Mouse (Mus musculus) forebrain, embryonic 11.5 days (tissue): ENCODE data around the gene Fnbp1l. TPM values are rescaled to one million over a fixed set of nuclear protein-coding genes. Genes with fewer than 3 reads are reported as not detected.

Source experiments
- ATAC-seq: fragments of 200-750 bp; cut with Nextera tagmentation; replicated peaks from 2 replicates; pipeline ENCODE4 v1.8.0; 2017; ENCODE audit warnings: moderate TSS enrichment; ENCODE audit not compliant: low FRiP score
- DNase-seq: peaks from one replicate; pipeline ENCODE4 v3.0.0-alpha.2; 2017; ENCODE audit warnings: low spot score
- H3K27ac ChIP-seq: fragments of 300-500 bp; sonication (generic); 2 replicates; pipeline ENCODE4 v1.5.1; 2014; ENCODE audit warnings: low read depth, low read length
- H3K27me3 ChIP-seq: fragments of 300-500 bp; sonication (generic); 2 replicates; pipeline ENCODE4 v1.6.1; 2014; ENCODE audit warnings: mild to moderate bottlenecking, low read length, mixed read lengths; ENCODE audit not compliant: control insufficient read depth, insufficient read depth
- H3K36me3 ChIP-seq: fragments of 300-500 bp; sonication (generic); 2 replicates; pipeline ENCODE4 v1.6.1; 2014; ENCODE audit warnings: mild to moderate bottlenecking, low read length, moderate library complexity, mixed read lengths; ENCODE audit not compliant: control insufficient read depth, insufficient read depth
- H3K4me1 ChIP-seq: fragments of 300-500 bp; sonication (generic); replicated peaks from 2 replicates; pipeline ENCODE4 v1.6.1; 2014; ENCODE audit warnings: low read length, mixed read lengths; ENCODE audit not compliant: control insufficient read depth, insufficient read depth
- H3K4me2 ChIP-seq: fragments of 300-500 bp; sonication (generic); 2 replicates; pipeline ENCODE4 v1.6.1; 2014; ENCODE audit warnings: low read depth, mild to moderate bottlenecking, low read length, moderate library complexity, mixed read lengths; ENCODE audit not compliant: severe bottlenecking
- H3K4me3 ChIP-seq: fragments of 300-500 bp; sonication (generic); 2 replicates; pipeline ENCODE4 v1.5.1; 2014; ENCODE audit warnings: low read depth, low read length
- H3K9ac ChIP-seq: fragments of 300-500 bp; sonication (generic); 2 replicates; pipeline ENCODE4 v1.6.1; 2014; ENCODE audit warnings: low read length
- H3K9me3 ChIP-seq: fragments of 300-500 bp; sonication (generic); 2 replicates; pipeline ENCODE4 v1.6.1; 2016; ENCODE audit warnings: low read length, mixed read lengths; ENCODE audit not compliant: control insufficient read depth
- WGBS: fragments of 180-500 bp; shearing (Covaris S2); extraction: QIAGEN DNeasy Blood & Tissue Kit; methylation state at CpG from one replicate; pipeline ENCODE4 v1.1.7; 2014; 5-methylcytosine and 5-hydroxymethylcytosine counted together
- polyA plus RNA-seq: library from polyadenylated mRNA; unstranded; fragments of >200 nt; fragmentation: Nextera tagmentation; extraction: Ambion mirVana; gene quantifications from 2 replicates; pipeline ENCODE4 v1.2.1, GENCODE M21; 2014

Fnbp1l gene
- polyA plus RNA-seq, 1 experiment from 2014 or later = 88.2 TPM

DNA sequence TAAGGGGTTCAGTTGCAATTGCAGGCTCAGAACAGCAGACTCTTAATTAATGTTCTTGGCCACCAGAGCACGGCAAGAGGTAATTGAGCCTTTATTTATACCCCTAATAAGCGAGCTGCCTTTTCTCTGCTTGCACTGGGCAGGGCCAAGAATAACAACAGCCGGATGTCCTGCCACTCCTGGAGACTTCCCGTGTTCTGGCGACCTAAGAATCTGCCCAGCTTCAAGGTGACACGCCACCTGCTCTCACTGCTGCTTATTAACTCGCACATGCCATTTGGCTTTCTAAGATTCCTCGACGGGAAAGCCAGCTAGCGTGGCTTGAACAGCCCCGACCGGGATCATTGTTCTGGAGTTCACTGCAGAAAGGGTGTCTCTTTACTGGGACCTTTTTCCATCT lies 15.7 kb upstream of the Fnbp1l start:
- Histone ChIP-seq H3K4me3 (no peak overlapping the region), H3K36me3 (no peaks in the 10 kb centered on the region), H3K4me1 (peaks cover 5% of the 10 kb centered on the region; the same call in 1 of the 2 replicates), H3K27me3 (no peaks in the 10 kb centered on the region), H3K4me2 (no peak overlapping the region), H3K9me3 (no peaks in the 10 kb centered on the region), H3K27ac (no peak overlapping the region), H3K9ac (peak overlapping the region; percentile 20; the same call in 1 of the 2 replicates)
- ATAC-seq (no peak), DNase-seq (no peak)
- WGBS = 11% methylated on average over 12 of the region's 12 CpGs

DNA sequence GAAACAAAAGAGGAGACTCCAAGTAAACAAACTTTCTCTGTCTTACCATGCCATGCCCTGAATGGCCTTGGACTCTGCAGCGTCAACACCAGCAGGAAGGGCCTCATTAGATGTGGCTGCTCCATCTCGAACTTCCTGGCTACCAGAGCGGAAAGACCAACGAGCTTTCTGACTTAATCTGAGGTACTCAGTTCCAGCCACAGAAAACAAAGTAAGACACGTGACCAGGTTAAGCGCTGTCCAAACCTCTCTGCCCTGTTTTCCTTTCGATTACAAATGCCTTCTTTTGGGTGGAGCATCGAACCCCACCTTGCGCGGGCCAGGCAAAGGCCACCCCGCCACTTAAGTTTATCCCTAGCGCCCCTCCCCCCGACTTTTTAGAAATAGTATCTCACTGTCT lies 10.1 kb upstream of the Fnbp1l start:
- H3K27me3 ChIP-seq = no peaks in the 10 kb centered on the region
- no peaks in the 10 kb centered on the region for H3K36me3 ChIP-seq
- DNase-seq = no peak
- no peak overlapping the region for H3K9ac ChIP-seq
- WGBS = 8% methylated on average over 13 of the region's 13 CpGs
- H3K4me3 ChIP-seq = no peak overlapping the region
- peak; percentile 49 for ATAC-seq
- H3K4me1 ChIP-seq = no peaks in the 10 kb centered on the region
- H3K27ac ChIP-seq = no peak overlapping the region
- no peaks in the 10 kb centered on the region for H3K9me3 ChIP-seq
- no peak overlapping the region for H3K4me2 ChIP-seq

DNA sequence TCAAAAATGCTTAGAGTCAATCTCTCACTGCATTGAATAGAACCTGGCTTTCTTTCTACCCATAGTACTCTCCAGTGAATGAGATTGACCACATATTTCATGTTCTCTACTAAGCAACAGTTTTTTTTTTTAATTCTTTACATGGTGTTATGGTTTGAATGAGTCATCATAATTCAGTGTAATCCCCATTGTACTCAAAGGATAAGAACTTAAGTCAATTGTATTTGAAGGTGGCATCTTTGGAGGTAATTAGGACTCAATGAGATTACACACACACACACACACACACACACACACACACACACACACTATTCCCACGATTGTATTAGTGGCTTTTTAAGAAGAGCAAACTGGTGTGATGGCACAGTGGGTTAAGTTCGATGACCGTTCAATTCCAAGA lies 9.4 kb upstream of the Fnbp1l start:
- Histone ChIP-seq H3K4me2 (no peak overlapping the region), H3K4me3 (no peak overlapping the region), H3K4me1 (no peaks in the 10 kb centered on the region), H3K9ac (no peak overlapping the region), H3K27ac (no peak overlapping the region), H3K27me3 (no peaks in the 10 kb centered on the region), H3K36me3 (no peaks in the 10 kb centered on the region), H3K9me3 (no peaks in the 10 kb centered on the region)
- DNase-seq (no peak), ATAC-seq (no peak)
- 78% methylated on average over 3 of the region's 3 CpGs for WGBS

GRCm38 (mm10) chr3:122628546-122628945 lies 9.0 kb upstream of the Fnbp1l start:
- no peaks in the 10 kb centered on the region for H3K27me3 ChIP-seq

DNA sequence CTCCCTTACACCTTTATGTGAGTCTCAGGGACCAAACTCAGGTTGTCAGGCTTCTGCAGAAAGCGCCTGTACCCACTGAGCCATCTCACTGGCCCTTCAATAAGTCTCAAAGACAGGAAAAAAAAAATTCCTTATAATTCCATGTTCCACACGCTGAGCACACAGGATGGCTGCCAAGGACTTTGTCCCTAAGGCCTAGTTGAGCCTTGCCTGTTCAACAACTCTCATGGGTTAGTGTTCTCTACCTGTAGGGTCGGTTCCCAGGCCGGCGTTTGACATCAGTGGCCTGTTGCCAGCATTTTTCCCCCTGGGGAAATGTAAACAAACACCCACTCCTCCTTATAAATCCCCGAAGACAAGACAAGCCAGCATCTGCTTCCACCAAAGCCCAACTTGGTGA lies 8.3 kb upstream of the Fnbp1l start:
- 90% methylated on average over 6 of the region's 6 CpGs for WGBS
- no peak for DNase-seq
- no peaks in the 10 kb centered on the region for H3K27me3 ChIP-seq

More at GRCm38 (mm10) chr3:122628546-122628945, 9.0 kb upstream of the Fnbp1l start:
- no peaks in the 10 kb centered on the region for H3K4me1 ChIP-seq
- no peak overlapping the region for H3K9ac ChIP-seq
- no peak overlapping the region for H3K4me2 ChIP-seq
- H3K4me3 ChIP-seq = no peak overlapping the region
- no peak overlapping the region for H3K27ac ChIP-seq
- no peaks in the 10 kb centered on the region for H3K36me3 ChIP-seq
- 93% methylated on average over 10 of the region's 10 CpGs for WGBS
- ATAC-seq (0 out of 2 replicates have a peak, but pooled peaks have one; percentile 16), DNase-seq (no peak)
- no peaks in the 10 kb centered on the region for H3K9me3 ChIP-seq

DNA sequence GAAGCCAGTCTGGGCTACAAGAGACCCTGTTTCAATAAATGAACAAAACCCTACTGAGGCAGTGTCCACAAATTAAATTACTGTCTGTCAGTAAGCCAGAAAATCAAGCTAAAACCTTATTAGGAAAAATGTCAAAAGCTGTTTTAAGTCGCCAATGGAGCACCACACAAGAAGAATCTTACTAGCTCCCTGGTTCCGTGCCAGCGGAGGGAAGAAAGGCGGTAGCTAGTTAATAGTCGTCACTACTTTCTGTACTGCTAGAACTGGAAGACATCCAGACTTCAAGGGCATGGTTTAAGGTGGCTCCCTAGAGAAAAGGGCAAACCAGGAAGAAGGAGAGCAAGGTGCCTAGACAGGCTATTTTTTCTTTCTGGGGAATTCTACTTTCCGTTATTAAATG lies 5.1 kb upstream of the Fnbp1l start:
- no peaks in the 10 kb centered on the region for H3K9me3 ChIP-seq
- no peak overlapping the region for H3K4me2 ChIP-seq
- H3K36me3 ChIP-seq = no peaks in the 10 kb centered on the region
- H3K27me3 ChIP-seq = no peaks in the 10 kb centered on the region
- H3K9ac ChIP-seq = no peak overlapping the region
- DNase-seq (no peak), ATAC-seq (no peak)
- H3K4me3 ChIP-seq = no peak overlapping the region
- peaks cover 4% of the 10 kb centered on the region; the same call in 1 of the 2 replicates for H3K4me1 ChIP-seq
- H3K27ac ChIP-seq = no peak overlapping the region
- 85% methylated on average over 6 of the region's 6 CpGs for WGBS

More for the DNA sequence above, 8.3 kb upstream of the Fnbp1l start:
- H3K4me1 ChIP-seq = no peaks in the 10 kb centered on the region
- no peak overlapping the region for H3K4me2 ChIP-seq
- H3K9me3 ChIP-seq = no peaks in the 10 kb centered on the region
- no peaks in the 10 kb centered on the region for H3K36me3 ChIP-seq
- H3K9ac ChIP-seq = no peak overlapping the region
- ATAC-seq = no peak
- H3K27ac ChIP-seq = no peak overlapping the region
- H3K4me3 ChIP-seq = no peak overlapping the region

DNA sequence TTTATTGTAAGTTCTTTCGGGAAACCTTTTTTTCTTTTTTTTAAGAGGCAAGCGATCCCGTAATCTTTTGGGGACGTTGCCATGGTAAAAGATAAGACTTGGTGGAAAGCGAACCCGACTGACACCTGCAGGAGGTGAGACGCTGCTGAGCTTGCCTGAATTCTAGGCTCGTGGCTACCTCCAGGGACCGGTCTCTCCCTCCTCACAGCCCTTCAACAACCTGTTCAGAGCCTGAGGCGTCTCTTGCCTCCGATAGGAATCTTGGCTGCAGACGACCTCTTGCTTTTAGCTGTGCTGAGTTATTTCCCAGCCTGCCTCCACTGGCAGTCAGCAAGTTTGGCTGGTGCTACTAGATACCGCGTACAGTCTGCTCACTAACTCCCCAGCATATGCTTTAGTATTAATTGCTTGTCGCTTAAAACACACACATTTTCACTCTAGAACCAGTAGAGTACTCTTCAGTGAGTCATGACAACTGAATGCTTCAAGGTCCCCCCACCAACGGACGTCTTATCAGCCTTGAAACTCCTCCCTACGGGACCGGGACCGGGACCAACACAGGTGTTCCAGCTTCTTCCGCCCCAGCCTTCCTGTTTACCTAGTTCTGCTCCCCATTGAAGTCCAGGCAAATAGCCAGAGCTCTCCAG lies 893 bp upstream of the Fnbp1l start:
- H3K36me3 ChIP-seq = no peaks in the 10 kb centered on the region
- DNase-seq = peak; percentile 61
- peak overlapping the region; percentile 97 for H3K4me3 ChIP-seq
- ATAC-seq = peak; percentile 28; the same call in 1 of the 2 replicates
- 2% methylated on average over 21 of the region's 21 CpGs for WGBS
- H3K9me3 ChIP-seq = no peaks in the 10 kb centered on the region
- H3K27me3 ChIP-seq = no peaks in the 10 kb centered on the region
- peak overlapping the region; percentile 99 for H3K9ac ChIP-seq
- peaks cover 7% of the 10 kb centered on the region; the same call in 1 of the 2 replicates for H3K4me1 ChIP-seq
- H3K27ac ChIP-seq = no peak overlapping the region; the same call in 1 of the 2 replicates
- peak overlapping the region; percentile 82 for H3K4me2 ChIP-seq

DNA sequence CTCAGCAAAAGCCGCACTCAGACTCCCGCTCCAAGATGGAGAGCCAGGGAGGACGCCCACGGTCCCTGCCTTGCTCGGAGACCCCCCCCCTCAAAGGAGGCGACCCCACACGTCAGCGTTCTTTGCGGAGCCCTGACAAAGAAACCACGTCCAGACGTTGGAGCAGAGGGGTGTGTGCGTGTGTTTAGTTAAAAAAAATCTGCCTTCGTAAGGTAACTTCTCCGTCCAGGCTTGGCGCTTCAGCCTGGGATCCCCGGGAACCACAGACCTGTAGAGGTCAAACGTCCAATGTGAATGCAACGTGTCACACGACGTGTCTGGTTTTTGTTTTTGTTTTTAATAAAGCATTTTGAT lies 393 bp upstream of the Fnbp1l start:
- peak overlapping the region; percentile 82 for H3K4me2 ChIP-seq
- H3K36me3 ChIP-seq = no peaks in the 10 kb centered on the region
- DNase-seq (no peak), ATAC-seq (no peak; the same call in 1 of the 2 replicates)
- no peaks in the 10 kb centered on the region for H3K9me3 ChIP-seq
- peak overlapping the region; percentile 97 for H3K4me3 ChIP-seq
- H3K27me3 ChIP-seq = no peaks in the 10 kb centered on the region
- H3K27ac ChIP-seq = peak overlapping the region; percentile 96
- peak overlapping the region; percentile 99 for H3K9ac ChIP-seq
- under 1% methylated on average over 20 of the region's 20 CpGs for WGBS
- peaks cover 7% of the 10 kb centered on the region; the same call in 1 of the 2 replicates for H3K4me1 ChIP-seq

DNA sequence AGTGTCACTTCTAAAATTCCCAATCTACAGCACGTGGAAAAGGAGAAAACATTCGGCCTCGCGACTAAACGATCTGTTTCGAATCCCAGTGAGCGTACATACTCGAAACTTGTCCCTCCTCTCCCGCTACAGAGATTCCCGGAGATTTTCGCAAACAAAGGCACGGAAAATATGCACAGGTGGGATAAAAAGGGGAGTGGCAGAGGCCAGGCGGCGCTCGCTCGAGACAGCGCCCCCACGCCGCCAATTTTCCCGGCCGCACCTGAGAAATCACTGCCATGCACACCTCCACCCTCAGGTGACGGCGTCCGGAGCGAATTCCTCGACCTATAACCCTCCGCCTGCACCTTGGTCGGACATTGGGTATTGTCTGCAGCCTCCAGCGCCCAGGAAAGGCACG lies 1.1 kb downstream of the Fnbp1l start:
- Histone ChIP-seq H3K27ac (peak overlapping the region; percentile 96; the same call in 1 of the 2 replicates), H3K9me3 (no peaks in the 10 kb centered on the region), H3K4me1 (peaks cover 7% of the 10 kb centered on the region; the same call in 1 of the 2 replicates), H3K9ac (peak overlapping the region; percentile 99), H3K4me2 (peak overlapping the region; percentile 82), H3K4me3 (peak overlapping the region; percentile 97), H3K36me3 (no peaks in the 10 kb centered on the region), H3K27me3 (no peaks in the 10 kb centered on the region)
- ATAC-seq (no peak), DNase-seq (peak; percentile 72)
- under 1% methylated on average over 30 of the region's 30 CpGs for WGBS
